Mouse (Mus musculus) testis, postnatal 14 days (tissue): ENCODE results near the gene Tuba3b.

Experiments used
- DNase-seq: peaks from one replicate; pipeline ENCODE4 v3.0.0; 2021; ENCODE audit warnings: low spot score

The Tuba3b gene

DNA sequence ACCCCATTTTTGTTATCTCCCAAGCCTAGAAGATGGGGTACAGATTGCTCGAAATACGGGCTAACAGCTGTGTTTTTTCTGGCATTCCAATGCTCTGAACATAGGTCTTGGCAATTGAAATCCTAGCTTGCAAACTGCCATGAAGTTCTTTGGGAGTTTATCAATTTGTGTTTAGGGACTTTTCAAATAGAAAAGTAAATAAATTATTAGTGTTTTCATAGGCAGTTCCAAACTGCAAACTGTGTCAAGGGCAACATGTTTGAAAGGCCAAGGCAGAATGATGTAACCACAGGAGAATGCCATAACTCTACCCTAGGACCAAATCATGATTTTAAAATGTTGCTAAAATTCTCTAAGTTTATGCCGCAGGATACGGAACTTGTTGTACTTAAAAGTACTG is 7.8 kb upstream of the Tuba3b start:
- no peak for DNase-seq

- DNase-seq = no peak
These were observed 6.9 kb upstream of the Tuba3b start for GRCm38 (mm10) chr6:145608693-145609092.

- no peak for DNase-seq
These were observed 4.7 kb upstream of the Tuba3b start for GRCm38 (mm10) chr6:145610901-145611300.

DNA sequence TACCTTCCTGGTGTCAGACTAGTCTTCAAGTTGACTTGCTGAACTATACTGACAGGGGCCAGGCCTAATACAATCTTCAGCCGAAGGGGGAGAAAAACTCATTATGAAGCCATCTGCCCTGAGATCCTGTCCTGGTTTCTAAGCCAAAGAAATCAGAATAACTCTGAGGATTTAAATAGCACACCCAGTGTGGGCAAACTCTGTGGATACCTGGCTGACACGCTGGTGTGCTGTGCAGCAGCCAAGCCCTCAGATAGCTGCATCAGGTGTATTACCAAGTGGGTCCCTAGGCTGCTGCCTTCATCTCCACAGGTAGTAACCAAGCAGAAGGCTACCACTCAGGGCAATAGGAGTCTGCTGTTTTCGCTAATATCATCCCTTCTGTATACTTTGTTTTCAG is 2.9 kb upstream of the Tuba3b start:
- DNase-seq = no peak

- no peak for DNase-seq
These were observed 1.3 kb upstream of the Tuba3b start, which contains the start of gene Lmntd1 for GRCm38 (mm10) chr6:145614219-145614618. Lmntd1 (minus strand) TSS chr6:145614319.

DNA sequence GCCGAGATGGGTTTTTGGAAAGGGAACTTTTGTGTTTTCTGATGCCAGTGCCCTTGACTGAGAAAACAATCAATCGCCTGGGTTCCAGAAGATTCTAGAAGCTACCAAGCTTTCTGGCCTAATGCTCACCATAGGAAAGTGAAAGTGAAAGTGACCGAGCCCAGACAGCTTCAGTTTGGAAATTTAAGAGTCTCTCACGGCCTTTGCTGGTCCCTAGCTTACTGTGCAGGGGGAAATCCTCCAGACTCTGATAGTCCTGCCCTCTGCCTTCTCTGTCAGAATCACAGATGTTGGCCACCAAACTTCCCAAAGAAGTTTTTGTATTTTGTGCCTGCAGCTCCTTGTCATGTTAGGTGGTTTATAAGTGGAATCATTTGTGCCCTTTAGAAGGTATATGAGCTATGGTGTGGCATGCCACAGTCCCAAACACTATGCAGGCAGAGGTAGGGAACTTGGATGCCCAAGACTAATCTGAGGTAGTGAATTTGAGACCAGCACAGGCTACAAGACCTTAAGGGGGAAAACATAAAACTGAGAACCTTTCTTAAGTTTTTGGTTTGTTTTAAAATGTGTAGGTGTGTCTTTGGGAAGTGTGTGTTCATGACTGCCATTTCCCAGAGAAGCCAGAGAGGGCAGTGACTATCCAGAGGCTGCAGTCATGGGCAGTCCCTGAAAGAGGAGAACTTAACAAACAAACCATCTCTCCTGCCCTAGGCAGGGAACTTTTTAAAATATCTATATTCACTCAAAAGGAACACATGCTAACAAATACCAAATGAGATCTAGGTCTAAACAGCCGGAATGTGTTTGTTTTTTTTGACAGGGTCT is 1.1 kb downstream of the Tuba3b start:
- no peak for DNase-seq

- DNase-seq = no peak
These were observed 7.6 kb downstream of the Tuba3b start for GRCm38 (mm10) chr6:145623141-145623540.

DNA sequence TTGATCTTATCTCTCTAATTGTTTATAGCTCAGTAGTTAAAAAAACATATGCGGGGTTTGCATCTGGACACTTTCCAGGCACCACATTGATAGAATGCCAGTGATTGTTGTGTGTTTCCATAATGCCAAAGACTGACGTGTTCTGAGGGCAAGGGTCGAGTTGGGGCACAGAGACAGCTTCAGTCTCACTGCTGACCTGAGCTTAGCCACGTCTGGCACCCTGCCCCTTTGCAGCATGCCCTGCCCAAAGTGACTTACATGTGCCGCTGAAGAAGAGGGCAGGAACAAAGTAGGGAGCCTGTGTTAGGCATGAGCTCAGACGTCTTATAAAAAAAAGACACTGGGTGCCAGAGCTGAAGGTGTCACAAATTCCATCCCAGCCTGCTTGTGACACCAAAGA is 14.7 kb downstream of the Tuba3b start:
- DNase-seq = no peak

GRCm38 (mm10) chr6:145634454-145634853 is 18.9 kb downstream of the Tuba3b start:
- DNase-seq = no peak

GRCm38 (mm10) chr6:145636682-145637081 is 21.1 kb downstream of the Tuba3b start:
- no peak for DNase-seq

- DNase-seq = no peak
These were observed 22.7 kb downstream of the Tuba3b start for GRCm38 (mm10) chr6:145638248-145638647.

DNA sequence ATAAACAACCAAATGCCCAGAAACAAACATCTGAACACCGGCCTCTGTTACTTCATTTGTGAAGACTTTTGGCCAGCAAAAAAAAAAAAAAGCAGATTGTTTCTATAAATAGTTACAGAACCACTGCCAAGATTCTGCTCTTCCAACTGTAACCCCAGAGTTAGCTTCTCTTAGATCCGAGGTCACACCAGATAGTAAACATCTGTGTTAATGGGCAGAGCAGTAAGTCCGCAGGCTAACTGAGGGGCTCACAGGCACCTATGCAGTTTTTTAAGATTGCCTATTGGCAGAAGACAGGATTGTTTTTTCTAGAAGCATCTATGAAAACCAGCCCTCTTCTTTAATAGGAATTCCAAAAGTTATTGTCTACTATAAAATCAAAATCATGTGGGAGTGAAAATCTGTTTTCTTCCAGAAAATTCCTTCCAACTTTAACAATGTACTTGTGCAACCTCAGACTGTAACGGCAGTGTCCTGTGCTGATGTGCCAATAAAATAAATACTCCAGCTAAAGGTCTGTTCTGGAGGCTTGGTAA is 25.5 kb downstream of the Tuba3b start:
- DNase-seq = no peak

DNA sequence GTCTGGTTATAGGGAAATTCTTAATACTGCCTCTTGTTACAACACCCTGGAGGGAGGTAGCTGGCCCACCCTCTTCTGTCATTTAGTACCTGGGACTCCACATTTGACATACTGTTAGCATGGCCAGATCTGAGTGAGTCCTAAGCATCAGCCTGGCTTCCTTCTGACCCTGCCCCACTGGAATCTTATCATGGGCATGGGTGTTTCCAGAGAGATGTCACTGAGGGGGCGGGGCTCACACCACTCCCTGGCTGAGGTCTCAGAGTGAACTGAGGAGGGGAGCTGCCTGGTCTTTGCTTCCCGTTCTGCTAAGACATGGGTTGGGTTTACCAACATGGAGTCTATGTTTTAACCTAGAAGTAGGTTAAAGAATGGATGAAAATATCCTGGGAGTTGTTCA is 36.4 kb downstream of the Tuba3b start:
- DNase-seq = no peak

GRCm38 (mm10) chr6:145652986-145653385 is 37.4 kb downstream of the Tuba3b start:
- DNase-seq = no peak

GRCm38 (mm10) chr6:145653626-145654025 is 38.1 kb downstream of the Tuba3b start:
- no peak for DNase-seq

GRCm38 (mm10) chr6:145654062-145654836 is 38.7 kb downstream of the Tuba3b start:
- no peak for DNase-seq

- no peak for DNase-seq
These were observed 40.1 kb downstream of the Tuba3b start for GRCm38 (mm10) chr6:145655678-145656077.

DNA sequence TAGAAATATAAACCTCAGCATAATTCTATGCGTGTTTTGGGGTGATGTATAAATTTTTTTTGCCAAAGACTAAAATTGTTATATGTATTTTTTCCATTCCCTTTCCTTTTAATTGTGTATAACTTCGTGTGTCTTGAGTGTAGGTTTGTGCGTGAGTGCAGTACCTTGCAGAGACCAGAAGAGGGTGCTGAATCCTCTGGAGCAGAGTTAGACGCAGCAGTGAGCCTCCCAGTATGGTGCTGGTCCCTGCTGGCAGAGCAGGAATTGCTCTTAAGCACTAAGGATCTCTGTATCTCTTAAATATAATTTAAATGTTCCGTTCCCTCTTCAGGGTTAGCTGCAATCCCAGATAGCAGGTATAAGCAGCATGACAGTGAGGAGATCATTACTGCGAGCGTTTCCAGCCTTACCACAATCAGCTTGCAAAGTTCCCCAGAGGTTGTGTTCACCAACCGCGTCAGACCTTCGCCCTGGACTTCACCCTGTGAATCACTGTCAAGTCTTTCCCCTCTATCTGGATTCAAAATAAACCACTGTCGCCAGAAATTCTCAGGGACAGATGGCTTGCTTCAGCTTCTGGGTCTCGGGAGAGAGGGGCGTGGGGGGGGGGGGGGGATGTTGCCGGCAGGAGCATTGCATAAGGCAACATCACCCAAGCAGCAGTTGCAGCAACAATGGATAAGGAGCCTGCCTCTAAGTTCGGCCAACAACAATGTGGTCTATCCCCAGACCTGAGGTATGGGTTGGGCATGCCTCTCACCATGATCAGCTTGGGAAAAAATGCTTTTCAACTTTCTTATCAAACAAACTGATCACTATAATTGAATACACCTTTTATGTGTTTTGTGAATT is 41.4 kb downstream of the Tuba3b start:
- no peak for DNase-seq

- DNase-seq = no peak
These were observed 43.6 kb downstream of the Tuba3b start for GRCm38 (mm10) chr6:145659116-145659515.

- DNase-seq = no peak
These were observed 45.4 kb downstream of the Tuba3b start for GRCm38 (mm10) chr6:145660943-145661342.

DNA sequence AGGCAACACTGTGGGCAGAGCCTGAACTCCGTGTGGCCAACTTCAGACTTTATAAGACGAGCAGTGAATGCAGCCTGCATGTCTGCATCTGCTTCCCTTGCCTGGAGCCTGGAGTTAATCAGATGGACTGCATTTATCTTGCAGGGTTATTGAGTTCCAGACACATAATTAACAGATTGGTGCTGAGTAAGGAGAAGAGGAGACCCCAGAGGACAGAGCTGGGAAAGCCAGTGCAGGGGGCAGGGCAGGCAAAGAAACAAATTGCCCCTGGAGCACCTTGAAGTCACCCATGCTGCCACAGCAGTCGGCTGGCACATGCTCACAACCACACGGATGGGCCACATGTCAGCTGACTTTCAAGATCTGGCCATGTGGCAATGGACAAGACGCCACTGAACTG is 48.7 kb downstream of the Tuba3b start:
- DNase-seq = no peak

GRCm38 (mm10) chr6:145665751-145666150 is 50.2 kb downstream of the Tuba3b start:
- no peak for DNase-seq
